Mouse (Mus musculus) ES-E14 (cell line): ENCODE data around the gene Shisa2. TPM values are rescaled to one million over a fixed set of nuclear protein-coding genes. Genes with fewer than 3 reads are reported as not detected.

Experiments used
- DNase-seq: peaks from one replicate; pipeline ENCODE4 v3.0.0-alpha.2; 2013; ENCODE audit warnings: low read depth, low spot score
- H3K27ac ChIP-seq: 2 replicates; pipeline ENCODE4 v1.5.1; 2012; ENCODE audit warnings: low read depth, mild to moderate bottlenecking, low read length, moderate library complexity, mixed read lengths; ENCODE audit not compliant: poor library complexity, insufficient read depth, severe bottlenecking
- H3K36me3 ChIP-seq: 2 replicates; pipeline ENCODE4 v1.6.1; 2012; ENCODE audit warnings: mild to moderate bottlenecking, low read length, moderate library complexity, mixed read lengths; ENCODE audit not compliant: control insufficient read depth, poor library complexity, insufficient read depth, severe bottlenecking
- H3K4me1 ChIP-seq, 2 experiments: fragments of 150-350 bp in 1 of 2; sonication (generic) in 1 of 2; 2 replicates each; pipeline ENCODE4 v1.6.1; 2012; ENCODE audit warnings: low read length in 2 of 2, mild to moderate bottlenecking in 1 of 2, mixed read lengths in 1 of 2; ENCODE audit not compliant: control insufficient read depth in 2 of 2, insufficient read depth in 2 of 2, poor library complexity in 1 of 2
- H3K4me3 ChIP-seq, 2 experiments: fragments of 150-350 bp in 1 of 2; sonication (generic) in 1 of 2; 2 replicates each; pipeline ENCODE4 v1.5.1; 2012; ENCODE audit warnings: low read length in 2 of 2, low read depth in 1 of 2, mild to moderate bottlenecking in 1 of 2, mixed read lengths in 1 of 2; ENCODE audit not compliant: insufficient read depth in 1 of 2, poor library complexity in 1 of 2, severe bottlenecking in 1 of 2
- H3K9ac ChIP-seq: 2 replicates; pipeline ENCODE4 v1.6.1; 2012; ENCODE audit warnings: low read depth, mild to moderate bottlenecking, low read length, mixed read lengths; ENCODE audit not compliant: poor library complexity, insufficient read depth, severe bottlenecking
- H3K9me3 ChIP-seq: fragments of 150-350 bp; sonication (generic); 2 replicates; pipeline ENCODE4 v1.6.1; 2012; ENCODE audit warnings: low read depth, mild to moderate bottlenecking, low read length; ENCODE audit not compliant: control insufficient read depth, insufficient read depth
- CHD2 ChIP-seq: IDR thresholded peaks from 2 replicates; pipeline ENCODE4 v1.6.1; 2014; ENCODE audit warnings: mild to moderate bottlenecking, low read depth, low read length, inconsistent platforms
- HCFC1 ChIP-seq: IDR thresholded peaks from 2 replicates; pipeline ENCODE4 v1.6.1; 2012; ENCODE audit warnings: low read length, inconsistent platforms, borderline replicate concordance; ENCODE audit not compliant: insufficient read depth
- MAFK ChIP-seq: IDR thresholded peaks from 2 replicates; pipeline ENCODE4 v1.6.1; 2014; ENCODE audit warnings: mild to moderate bottlenecking, low read depth, low read length, inconsistent platforms; ENCODE audit not compliant: insufficient read depth
- ZC3H11A ChIP-seq: IDR thresholded peaks from 2 replicates; pipeline ENCODE4 v1.6.1; 2012; ENCODE audit warnings: low read depth, mild to moderate bottlenecking, inconsistent platforms, low read length, borderline replicate concordance
- ZNF384 ChIP-seq: IDR thresholded peaks from 2 replicates; pipeline ENCODE4 v1.6.1; 2012; ENCODE audit warnings: low read depth, low read length, inconsistent platforms
- in situ Hi-C, 2 experiments: fragments of 600-800 bp; cut with MboI; formaldehyde crosslinking; loops; one replicate each; pipeline ENCODE4 v1.15.1; 2025; ENCODE audit warnings: low sequenced_read_pairs in 2 of 2, inconsistent platforms in 1 of 2; ENCODE audit not compliant: unreplicated experiment in 2 of 2
- total RNA-seq: library from RNA; depleted of rRNA; stranded (reverse); fragments of 300-350 nt; gene quantifications from 2 replicates; pipeline ENCODE4 v1.2.3, GENCODE M21; 2012

Gene Shisa2
- total RNA-seq, 1 experiment = 3.8 TPM

- no peak overlapping the region for H3K4me3 ChIP-seq
- H3K27ac ChIP-seq = no peak overlapping the region
- H3K9ac ChIP-seq = no peak overlapping the region
- H3K4me1 ChIP-seq = peaks cover 0 to 4% of the 10 kb centered on the region in 2 experiments; a peak in 1 of 4 replicates
- no peak for TF ChIP-seq MAFK
- TF ChIP-seq HCFC1 = no peak
- TF ChIP-seq CHD2 = no peak
- TF ChIP-seq ZNF384 = no peak
- no peak for TF ChIP-seq ZC3H11A
- in situ Hi-C loops = no loop called here
- H3K36me3 ChIP-seq = no peaks in the 10 kb centered on the region
- DNase-seq = no peak
- H3K9me3 ChIP-seq = no peaks in the 10 kb centered on the region
Measured at GRCm38 (mm10) chr14:59643582-59643981, 18.5 kb downstream of the Shisa2 start.

GRCm38 (mm10) chr14:59644166-59644565 lies 19.1 kb downstream of the Shisa2 start:
- H3K4me1 ChIP-seq = peaks cover 0 to 4% of the 10 kb centered on the region in 2 experiments; a peak in 1 of 4 replicates
- TF ChIP-seq ZC3H11A (no peak), ZNF384 (no peak), MAFK (no peak)
- H3K4me3 ChIP-seq = no peak overlapping the region
- H3K27ac ChIP-seq = no peak overlapping the region
- no peaks in the 10 kb centered on the region for H3K36me3 ChIP-seq
- DNase-seq = no peak
- no peak overlapping the region for H3K9ac ChIP-seq
- no peaks in the 10 kb centered on the region for H3K9me3 ChIP-seq
- in situ Hi-C loops = no loop called here

GRCm38 (mm10) chr14:59644896-59645295 lies 19.8 kb downstream of the Shisa2 start:
- H3K9me3 ChIP-seq = no peaks in the 10 kb centered on the region
- H3K36me3 ChIP-seq = no peaks in the 10 kb centered on the region
- H3K4me1 ChIP-seq = peaks cover 0 to 4% of the 10 kb centered on the region in 2 experiments; a peak in 1 of 4 replicates
- H3K27ac ChIP-seq = no peak overlapping the region
- no peak overlapping the region for H3K4me3 ChIP-seq
- H3K9ac ChIP-seq = no peak overlapping the region
- in situ Hi-C loops = no loop called here
- no peak for DNase-seq
- TF ChIP-seq ZNF384 (no peak), CHD2 (no peak), ZC3H11A (no peak), HCFC1 (no peak), MAFK (no peak)

GRCm38 (mm10) chr14:59646826-59647697 lies 22.0 kb downstream of the Shisa2 start:
- no peak for DNase-seq
- peaks cover 0 to 4% of the 10 kb centered on the region in 2 experiments; a peak in 1 of 4 replicates for H3K4me1 ChIP-seq
- no peak for TF ChIP-seq ZC3H11A
- TF ChIP-seq MAFK = no peak
- no peak for TF ChIP-seq ZNF384
- TF ChIP-seq HCFC1 = no peak
- no peak for TF ChIP-seq CHD2
- no peak overlapping the region for H3K4me3 ChIP-seq
- no peaks in the 10 kb centered on the region for H3K36me3 ChIP-seq
- H3K9ac ChIP-seq = no peak overlapping the region
- no peak overlapping the region; the same call in 1 of the 2 replicates for H3K27ac ChIP-seq
- in situ Hi-C loops = no loop called here
- H3K9me3 ChIP-seq = no peaks in the 10 kb centered on the region
